ENCODE assay signal across 10 mouse cellular contexts in genomic region chr2:35269716-35270260, GRCm38 (mm10). TPM values are rescaled to one million over a fixed set of nuclear protein-coding genes. Genes with fewer than 3 reads are reported as not detected.
DNase-seq lines count a peak whose midpoint lies in the region; ATAC-seq and TF ChIP-seq lines count a peak whose summit lies in the region.
"Had no signal": no experiment of that assay in that cellular context is flagged by ENCODE, and none has a peak within 500 bp of the region (broad histone marks: within the 10 kb centered on the region; RNA-seq: fewer than 3 reads in every experiment).

No protein-coding gene starts in this region.

- no peaks in the 10 kb centered on the region for H3K27me3 ChIP-seq in Patski
- H3K27me3 ChIP-seq in forebrain, embryonic 15.5 days = no peaks in the 10 kb centered on the region
- H3K27me3 ChIP-seq: CH12.LX; neural tube, embryonic 12.5 days had no signal

- H3K36me3 ChIP-seq in forebrain, embryonic 15.5 days = no peaks in the 10 kb centered on the region
- H3K36me3 ChIP-seq: neural tube, embryonic 12.5 days had no signal

- peak; percentile 5 for ATAC-seq in Patski
- ATAC-seq in forebrain, embryonic 15.5 days (replicated peaks) = no peak

- CTCF ChIA-PET in Patski (lab: Charles Lee) = interaction anchor here (0.6 to 1.5 kb wide), 8 partner anchors 9 to 80 kb away, joined by 3 to 14 read pairs (median 3); no protein-coding TSS in a partner anchor

- H3K27ac ChIP-seq in forebrain, embryonic 15.5 days (replicated peaks) = no peak overlapping the region
- H3K27ac ChIP-seq: neural tube, embryonic 12.5 days had no signal

- in situ Hi-C loops in Patski (cut with MboI; ENCODE audit: low pct_unique_long_range_greater_than_20kb) = loop anchor here (25.0 kb wide), 1 partner anchor 1507 kb away; no protein-coding TSS in a partner anchor

- H3K4me2 ChIP-seq in forebrain, embryonic 15.5 days (replicated peaks) = no peak overlapping the region

- POLR2A ChIA-PET in Patski (lab: Charles Lee) = interaction anchor here (1.2 to 2.0 kb wide), 3 partner anchors 10 to 55 kb away, joined by 3 to 5 read pairs (median 5); partner anchors contain the start of gene Gsn

- no peak for TF ChIP-seq CTCF in Patski (IDR thresholded peaks at IDR 0.05)

- H3K9ac ChIP-seq in forebrain, embryonic 15.5 days (replicated peaks) = no peak overlapping the region
- H3K9ac ChIP-seq: neural tube, embryonic 12.5 days had no signal

- 79% methylated on average over 4 of the region's 4 CpGs for WGBS in forebrain, embryonic 15.5 days

- peaks cover 9% of the 10 kb centered on the region for H3K4me1 ChIP-seq in forebrain, embryonic 15.5 days

- H3K4me3 ChIP-seq in forebrain, embryonic 15.5 days = no peak overlapping the region
- H3K4me3 ChIP-seq: neural tube, embryonic 12.5 days had no signal

- H3K9me3 ChIP-seq in forebrain, embryonic 15.5 days = no peaks in the 10 kb centered on the region
- H3K9me3 ChIP-seq: neural tube, embryonic 12.5 days had no signal

- DNase-seq in heart, adult 11 months = peak; percentile 95
- DNase-seq in heart, adult 8-10 months (ENCODE audit: low spot score) = no peak
- DNase-seq in Patski (ENCODE audit: low read depth, low spot score) = no peak
- DNase-seq in kidney, adult 18-20 months = peak; percentile 52
- peak; percentile 41 to 55 for DNase-seq in lung, postnatal 4 days
- no peak for DNase-seq in cerebellum, adult 11-12 months
- no peak for DNase-seq in urinary bladder, postnatal 4 days (ENCODE audit: low spot score in 2 of 2)

RNA-seq across cellular contexts. Expression of gene Gsn, which starts 13.6 kb away (rescaled TPM):
- 100 to 1,000 TPM; 584 to 827 (median 671) TPM for total RNA-seq in heart, adult 8-10 months (2022)
- polyA plus RNA-seq in Patski (2021) = 207 TPM
- 18.0 and 18.1 TPM in 2 replicates for polyA plus RNA-seq in forebrain, embryonic 15.5 days (2015; fragmentation: Nextera tagmentation; extraction: Ambion mirVana)

Comparison
In these comparisons a context has a peak if more than half of its experiments do, and no peak if none do; other contexts are left out.
1. DNase-seq: peak in heart, adult 11 months (single experiment), kidney, adult 18-20 months (single experiment) and lung, postnatal 4 days (2 of 2); none in heart, adult 8-10 months (single experiment), Patski (single experiment), cerebellum, adult 11-12 months (single experiment) and urinary bladder, postnatal 4 days (0 of 2).
2. RNA of gene Gsn, which starts 13.6 kb away (polyA plus RNA-seq): 207 TPM in Patski (single experiment); 18.0 to 18.1 TPM in forebrain, embryonic 15.5 days; every median in the first group is over 10 times any median in the second.